8 mouse cellular contexts compared by ENCODE assay signal in the genomic region with DNA sequence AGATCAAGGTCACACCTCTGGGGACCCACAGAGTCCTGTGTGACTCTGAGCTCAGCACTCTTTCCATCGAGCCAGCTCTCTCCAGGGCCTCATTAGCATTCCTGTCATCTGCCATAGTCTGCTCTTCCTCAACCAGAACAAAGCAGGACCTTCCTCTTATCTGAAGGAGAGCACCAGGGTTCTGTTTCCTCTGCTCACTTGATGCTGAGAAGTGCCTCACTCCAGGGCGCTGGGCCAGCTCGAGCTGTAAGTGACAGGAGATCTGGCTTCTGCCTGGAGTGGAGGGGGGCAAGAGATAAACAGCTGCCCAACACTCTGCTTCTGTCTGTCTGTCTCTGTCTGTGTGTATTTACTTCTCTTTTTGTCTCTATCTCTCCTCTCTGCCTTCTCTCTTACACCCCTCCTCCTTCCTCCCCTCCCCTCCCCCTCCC. TPM values are rescaled to one million over a fixed set of nuclear protein-coding genes. Genes with fewer than 3 reads are reported as not detected.
DNase-seq lines count a peak whose midpoint lies in the region; ATAC-seq and TF ChIP-seq lines count a peak whose summit lies in the region.

No protein-coding gene starts in this region.

- peak overlapping the region; percentile 39; the same call in 1 of the 2 replicates for H3K4me2 ChIP-seq in liver, embryonic 11.5 days

- no peak overlapping the region for H3K4me3 ChIP-seq in heart, adult 2 months
- no peak overlapping the region for H3K4me3 ChIP-seq in liver, embryonic 11.5 days (ENCODE audit: low read depth, low read length)
- no peak overlapping the region for H3K4me3 ChIP-seq in left cerebral cortex, adult 2 months

- 0% methylated on average over 3 of the region's 3 CpGs for WGBS in heart, adult 2 months
- WGBS in liver, embryonic 11.5 days: 2% methylated on average over 3 of the region's 3 CpGs

- peaks cover 4% of the 10 kb centered on the region for H3K4me1 ChIP-seq in heart, adult 2 months (ENCODE audit: control insufficient read depth, insufficient read depth, low read length)
- H3K4me1 ChIP-seq in liver, embryonic 11.5 days (replicated peaks; ENCODE audit: control insufficient read depth, insufficient read depth, low read length): peaks cover 10% of the 10 kb centered on the region

- peak; percentile 43 for DNase-seq in adrenal gland, postnatal 10 days
- no peak for DNase-seq in adrenal gland, adult 18-20 months (ENCODE audit: low spot score in 2 of 2)
- peak; percentile 41 for DNase-seq in CD4-positive helper T cell, adult 2 months (ENCODE audit: low read depth, low spot score)
- peak; percentile 57 to 61 for DNase-seq in heart, adult 2 months
- no peak for DNase-seq in liver, embryonic 11.5 days (ENCODE audit: low spot score)
- DNase-seq in thymus, postnatal 0 days (ENCODE audit: low spot score): no peak
- DNase-seq in left cerebral cortex, adult 2 months (ENCODE audit: extremely low spot score in 1 of 2, low spot score in 2 of 2): no peak
- DNase-seq in natural killer cell, adult 2 months (ENCODE audit: low spot score in 2 of 2): no peak

- TF ChIP-seq CTCF in heart, adult 2 months (IDR thresholded peaks at IDR 0.05): no peak
- no peak for TF ChIP-seq CTCF in left cerebral cortex, adult 2 months (IDR thresholded peaks at IDR 0.05)

- H3K9me3 ChIP-seq in liver, embryonic 11.5 days (ENCODE audit: control insufficient read depth, low read length): no peaks in the 10 kb centered on the region

- intact Hi-C loops in heart, adult 2 months (cut with DNase I): no loop called here
- intact Hi-C loops in left cerebral cortex, adult 2 months (cut with DNase I): no loop called here

- no peaks in the 10 kb centered on the region for H3K36me3 ChIP-seq in heart, adult 2 months (ENCODE audit: control insufficient read depth, insufficient read depth, low read length)
- no peaks in the 10 kb centered on the region for H3K36me3 ChIP-seq in liver, embryonic 11.5 days (ENCODE audit: control insufficient read depth, insufficient read depth, low read length)

- H3K27ac ChIP-seq in heart, adult 2 months: no peak overlapping the region
- H3K27ac ChIP-seq in liver, embryonic 11.5 days (ENCODE audit: low read depth, low read length): peak overlapping the region; percentile 38; the same call in 1 of the 2 replicates
- no peak overlapping the region for H3K27ac ChIP-seq in left cerebral cortex, adult 2 months

- TF ChIP-seq POLR2A in heart, adult 2 months (IDR thresholded peaks at IDR 0.05; ENCODE audit: insufficient read depth, low read depth, low read length): no peak

- peak; percentile 97 for ATAC-seq in liver, embryonic 11.5 days (replicated peaks; ENCODE audit: low FRiP score)

- no peaks in the 10 kb centered on the region for H3K79me2 ChIP-seq in heart, adult 2 months (replicated peaks; ENCODE audit: control insufficient read depth, insufficient read depth, low read length)

- no peak overlapping the region for H3K9ac ChIP-seq in heart, adult 2 months (ENCODE audit: low read depth, low read length)
- no peak overlapping the region for H3K9ac ChIP-seq in liver, embryonic 11.5 days (ENCODE audit: low read depth, low read length)

- no peaks in the 10 kb centered on the region for H3K27me3 ChIP-seq in heart, adult 2 months (ENCODE audit: control insufficient read depth, insufficient read depth, low read length)
- no peaks in the 10 kb centered on the region for H3K27me3 ChIP-seq in liver, embryonic 11.5 days (replicated peaks; ENCODE audit: control insufficient read depth, insufficient read depth, low read length)

- 0 out of 2 replicates have a peak, but pooled peaks have one; percentile 40 for TF ChIP-seq EP300 in heart, adult 2 months (IDR thresholded peaks at IDR 0.05; ENCODE audit: insufficient read depth, low read depth, low read length)

RNA-seq across cellular contexts. Expression of gene Herc1, which starts 55.3 kb away (rescaled TPM):
- total RNA-seq in adrenal gland, postnatal 10 days (2021): 10 to 100 TPM; 34.7 to 51.6 TPM
- total RNA-seq in adrenal gland, adult 18-20 months (2021): 10 to 100 TPM; 35.1 to 35.4 TPM
- total RNA-seq in heart, adult 2 months (2021): 10 to 100 TPM; 31.4 to 35.4 TPM
- 11.0 and 18.7 TPM in 2 replicates for polyA plus RNA-seq in heart, adult 2 months (2012; rRNA removed)
- 30.4 and 31.0 TPM in 2 replicates for polyA plus RNA-seq in liver, embryonic 11.5 days (2014; fragmentation: Nextera tagmentation; extraction: Ambion mirVana)
- 14.9 and 20.9 TPM in 2 replicates for polyA plus RNA-seq in thymus, postnatal 0 days (2015; fragmentation: Nextera tagmentation; extraction: Ambion mirVana)
- 100 to 1,000 TPM; 128 to 132 TPM for total RNA-seq in left cerebral cortex, adult 2 months (2021)

Comparison
In these comparisons a context has a peak if more than half of its experiments do, and no peak if none do; other contexts are left out.
1. DNase-seq: peak in adrenal gland, postnatal 10 days (single experiment), CD4-positive helper T cell, adult 2 months (single experiment) and heart, adult 2 months (2 of 2); none in adrenal gland, adult 18-20 months (0 of 2), liver, embryonic 11.5 days (single experiment), thymus, postnatal 0 days (single experiment), left cerebral cortex, adult 2 months (0 of 2) and natural killer cell, adult 2 months (0 of 2).